Mouse (Mus musculus): ENCODE measurements at regions not wholly inside any gene's neighbourhood (a gene's known extent, or its start where the extent isn't known, plus 50 kb on each side); places are given as distances from the start of the nearest gene placed in this dataset.

DNA sequence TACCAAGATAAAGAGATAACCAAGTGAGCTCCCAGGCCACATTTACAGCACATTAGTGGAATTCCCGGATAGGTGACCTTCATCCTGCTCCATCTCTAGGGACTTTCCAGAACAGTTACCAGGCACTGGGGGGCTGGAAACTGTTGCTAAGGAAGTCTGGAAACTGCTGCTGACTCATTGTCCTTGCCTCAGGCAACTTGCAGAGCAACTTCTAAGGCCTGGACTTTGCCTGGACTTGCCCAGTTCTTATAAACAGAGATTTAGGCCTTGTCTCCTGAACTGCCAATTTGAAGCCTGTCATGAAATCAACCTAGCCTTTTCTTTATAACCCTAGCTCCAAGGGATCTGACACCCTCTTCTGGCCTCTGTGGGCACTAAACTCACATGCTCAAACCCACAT lies 224.0 kb upstream of the Gm6657 start:
- no peak for TF ChIP-seq CTCF (conservative IDR thresholded peaks at IDR 0.05; ENCODE audit: insufficient read depth, insufficient read length, low read depth, low read length)
- no peak for TF ChIP-seq POLR2A (IDR thresholded peaks at IDR 0.05; ENCODE audit: low read depth, low read length)
